Mouse (Mus musculus) kidney, postnatal 0 days (tissue): ENCODE data around the gene Gpr27. TPM values are rescaled to one million over a fixed set of nuclear protein-coding genes. Genes with fewer than 3 reads are reported as not detected.
A peak's percentile ranks its signal among the peaks of the same experiment; 100 is the strongest.

Experiments
- ATAC-seq: fragments of 200-750 bp; cut with Nextera tagmentation; replicated peaks from 2 replicates; pipeline ENCODE4 v1.8.0; 2017; ENCODE audit warnings: low read depth, moderate number of reproducible peaks, moderate TSS enrichment, moderate library complexity; ENCODE audit not compliant: low FRiP score
- DNase-seq: peaks from one replicate; pipeline ENCODE4 v3.0.0-alpha.2; 2016; ENCODE audit warnings: low spot score
- H3K27ac ChIP-seq: fragments of 300-500 bp; sonication (generic); 2 replicates; pipeline ENCODE4 v1.5.1; 2014; ENCODE audit warnings: mild to moderate bottlenecking
- H3K27me3 ChIP-seq: fragments of 300-500 bp; sonication (generic); 2 replicates; pipeline ENCODE4 v1.6.1; 2014; ENCODE audit warnings: low read length, mixed read lengths; ENCODE audit not compliant: insufficient read depth
- H3K36me3 ChIP-seq: fragments of 300-500 bp; sonication (generic); 2 replicates; pipeline ENCODE4 v1.6.1; 2014; ENCODE audit warnings: low read length, mixed read lengths; ENCODE audit not compliant: insufficient read depth
- H3K4me1 ChIP-seq: fragments of 300-500 bp; sonication (generic); replicated peaks from 2 replicates; pipeline ENCODE4 v1.6.1; 2014; ENCODE audit warnings: antibody characterized with exemption, low read length, mixed read lengths; ENCODE audit not compliant: insufficient read depth
- H3K4me2 ChIP-seq: fragments of 300-500 bp; sonication (generic); 2 replicates; pipeline ENCODE4 v1.6.1; 2014; ENCODE audit warnings: mild to moderate bottlenecking, low read length, moderate library complexity, mixed read lengths
- H3K4me3 ChIP-seq: fragments of 300-500 bp; sonication (generic); replicated peaks from 2 replicates; pipeline ENCODE4 v1.5.1; 2014; ENCODE audit warnings: low read depth, low read length
- H3K9ac ChIP-seq: fragments of 300-500 bp; sonication (generic); 2 replicates; pipeline ENCODE4 v1.6.1; 2014; ENCODE audit warnings: low read depth, low read length
- H3K9me3 ChIP-seq: fragments of 300-500 bp; sonication (generic); replicated peaks from 2 replicates; pipeline ENCODE4 v1.6.1; 2016; ENCODE audit warnings: low read length, inconsistent platforms, mixed read lengths
- CTCF ChIP-seq: IDR thresholded peaks from 2 replicates; pipeline ENCODE4 v1.5.1; 2016; ENCODE audit warnings: antibody characterized with exemption, low read depth, mild to moderate bottlenecking, moderate library complexity
- WGBS: fragments of 180-500 bp; shearing (Covaris S2); extraction: QIAGEN DNeasy Blood & Tissue Kit; methylation state at CpG from one replicate; pipeline ENCODE4 v1.1.7; 2014; 5-methylcytosine and 5-hydroxymethylcytosine counted together
- polyA plus RNA-seq: library from polyadenylated mRNA; unstranded; fragments of >200 nt; fragmentation: Nextera tagmentation; extraction: Ambion mirVana; gene quantifications from 2 replicates; pipeline ENCODE4 v1.2.1, GENCODE M21; 2015

Gene Gpr27
- polyA plus RNA-seq = 2.9 and 3.3 TPM in 2 replicates

- Histone ChIP-seq H3K36me3 (no peaks in the 10 kb centered on the region), H3K9me3 (no peaks in the 10 kb centered on the region), H3K27ac (0 out of 2 replicates have a peak within 1 kb of the TSS, but pooled peaks have one; percentile 13), H3K4me3 (peak within 1 kb of the TSS; percentile 82), H3K4me2 (peak within 1 kb of the TSS; percentile 98), H3K9ac (peak within 1 kb of the TSS; percentile 79), H3K27me3 (peaks cover 30% of the 10 kb centered on the region), H3K4me1 (no peaks in the 10 kb centered on the region)
- DNase-seq = peak; percentile 48
- under 1% methylated on average over 96 of the region's 112 CpGs for WGBS
- TF ChIP-seq CTCF = no peak
- peak; percentile 69 for ATAC-seq
Observed at GRCm38 (mm10) chr6:99692206-99692915, at the start of gene Gpr27. TSS of gene Gpr27 (plus strand) at chr6:99692679.

GRCm38 (mm10) chr6:99643439-99644199 is 48.9 kb upstream of the Gpr27 start:
- H3K4me2 ChIP-seq = no peak overlapping the region
- no peak overlapping the region for H3K9ac ChIP-seq
- H3K4me3 ChIP-seq = no peak overlapping the region
- no peaks in the 10 kb centered on the region for H3K4me1 ChIP-seq
- ATAC-seq (no peak), DNase-seq (peak; percentile 86)
- WGBS = 40% methylated on average over 10 of the region's 10 CpGs
- no peaks in the 10 kb centered on the region for H3K9me3 ChIP-seq
- H3K36me3 ChIP-seq = no peaks in the 10 kb centered on the region
- no peak for TF ChIP-seq CTCF
- H3K27ac ChIP-seq = peak overlapping the region; percentile 40; the same call in 1 of the 2 replicates
- no peaks in the 10 kb centered on the region for H3K27me3 ChIP-seq

- ATAC-seq = no peak
- Histone ChIP-seq H3K27me3 (no peaks in the 10 kb centered on the region), H3K9me3 (no peaks in the 10 kb centered on the region), H3K4me2 (no peak overlapping the region), H3K4me3 (no peak overlapping the region), H3K4me1 (no peaks in the 10 kb centered on the region), H3K36me3 (no peaks in the 10 kb centered on the region), H3K9ac (no peak overlapping the region), H3K27ac (peak overlapping the region; percentile 40; the same call in 1 of the 2 replicates)
- WGBS = 71% methylated on average over 5 of the region's 5 CpGs
- DNase-seq = no peak
- no peak for TF ChIP-seq CTCF
Observed at GRCm38 (mm10) chr6:99644386-99644785, 48.1 kb upstream of the Gpr27 start.

GRCm38 (mm10) chr6:99644876-99645275 is 47.6 kb upstream of the Gpr27 start:
- H3K4me3 ChIP-seq = no peak overlapping the region
- H3K27ac ChIP-seq = peak overlapping the region; percentile 40; the same call in 1 of the 2 replicates
- whole genome bisulfite sequencing = 77% methylated on average over 5 of the region's 5 CpGs
- ATAC-seq = no peak
- H3K36me3 ChIP-seq = no peaks in the 10 kb centered on the region
- no peaks in the 10 kb centered on the region for H3K27me3 ChIP-seq
- H3K9me3 ChIP-seq = no peaks in the 10 kb centered on the region
- H3K4me2 ChIP-seq = no peak overlapping the region
- H3K9ac ChIP-seq = no peak overlapping the region
- DNase-seq = no peak
- TF ChIP-seq CTCF = peak; percentile 20; the same call in 1 of the 2 replicates
- no peaks in the 10 kb centered on the region for H3K4me1 ChIP-seq

GRCm38 (mm10) chr6:99646344-99646743 is 46.1 kb upstream of the Gpr27 start:
- ATAC-seq = 0 out of 2 replicates have a peak, but pooled peaks have one; percentile 56
- Histone ChIP-seq H3K9ac (no peak overlapping the region), H3K36me3 (no peaks in the 10 kb centered on the region), H3K27me3 (no peaks in the 10 kb centered on the region), H3K27ac (no peak overlapping the region), H3K9me3 (no peaks in the 10 kb centered on the region), H3K4me3 (no peak overlapping the region), H3K4me1 (no peaks in the 10 kb centered on the region), H3K4me2 (no peak overlapping the region)
- 57% methylated on average over 10 of the region's 10 CpGs for WGBS
- no peak for DNase-seq
- no peak for TF ChIP-seq CTCF

- no peak for TF ChIP-seq CTCF
- Histone ChIP-seq H3K4me1 (no peaks in the 10 kb centered on the region), H3K9ac (no peak overlapping the region), H3K27me3 (no peaks in the 10 kb centered on the region), H3K36me3 (no peaks in the 10 kb centered on the region), H3K27ac (no peak overlapping the region), H3K9me3 (no peaks in the 10 kb centered on the region), H3K4me2 (no peak overlapping the region), H3K4me3 (no peak overlapping the region)
- 57% methylated on average over 2 of the region's 2 CpGs for WGBS
- ATAC-seq (no peak), DNase-seq (no peak)
Observed at GRCm38 (mm10) chr6:99649307-99649706, 43.2 kb upstream of the Gpr27 start.
